Mouse (Mus musculus) forebrain, embryonic 16.5 days (tissue): ENCODE results near the gene Rnase13. TPM values are rescaled to one million over a fixed set of nuclear protein-coding genes. Genes with fewer than 3 reads are reported as not detected.

ENCODE experiments used
- polyA plus RNA-seq: library from polyadenylated mRNA; unstranded; fragments of >200 nt; fragmentation: Nextera tagmentation; extraction: Ambion mirVana; gene quantifications from 2 replicates; pipeline ENCODE4 v1.2.1, GENCODE M21; 2015

Gene Rnase13
- polyA plus RNA-seq, 1 experiment from 2014 or later = not detected

Other genes with a start within 250 kb of the Rnase13 start
- not detected in 2 replicates for gene Gm17079, start 227.3 kb downstream of the Rnase13 start, polyA plus RNA-seq
- gene Gm5800, start 205.6 kb downstream of the Rnase13 start, polyA plus RNA-seq = not detected in 2 replicates
- not detected in 2 replicates for gene Ang4, start 149.2 kb downstream of the Rnase13 start, polyA plus RNA-seq
- not detected in 2 replicates for gene AY358078, start 122.7 kb downstream of the Rnase13 start, polyA plus RNA-seq
- not detected in 2 replicates for gene Ear6, start 69.1 kb downstream of the Rnase13 start, polyA plus RNA-seq
- 69.0 and 94.7 TPM in 2 replicates for gene Mettl17, start 37.9 kb downstream of the Rnase13 start, polyA plus RNA-seq
- gene Slc39a2, start 29.9 kb downstream of the Rnase13 start, polyA plus RNA-seq = 1.5 and 2.6 TPM in 2 replicates
- gene Ndrg2, start 8.6 kb downstream of the Rnase13 start, polyA plus RNA-seq = 169 and 179 TPM in 2 replicates
- gene Tppp2, start 4.3 kb downstream of the Rnase13 start, polyA plus RNA-seq = not detected in 2 replicates
- 58.5 and 70.4 TPM in 2 replicates for gene Arhgef40, start 61.9 kb upstream of the Rnase13 start, polyA plus RNA-seq
- 0.67 and 0.81 TPM in 2 replicates for gene Tmem253, start 92.9 kb upstream of the Rnase13 start, polyA plus RNA-seq
- 28.6 and 32.2 TPM in 2 replicates for gene Zfp219, start 98.0 kb upstream of the Rnase13 start, polyA plus RNA-seq
- gene Olfr221, start 119.7 kb upstream of the Rnase13 start, polyA plus RNA-seq = not detected in 2 replicates
- 655 and 693 TPM in 2 replicates for gene Hnrnpc, start 181.3 kb upstream of the Rnase13 start, polyA plus RNA-seq
- 48.2 and 54.5 TPM in 2 replicates for gene Rpgrip1, start 187.9 kb upstream of the Rnase13 start, polyA plus RNA-seq